Mouse (Mus musculus) MEL-GATA-1-ER (cell line): ENCODE measurements around the gene Ces3a.
"Not testable (repeated sequence)": the region's sequence is repeated elsewhere in the genome, so short reads cannot be mapped to it uniquely, and the experiment has no call there.

Experiments used
- DNase-seq: peaks from one replicate; pipeline ENCODE4 v3.0.0-alpha.2; 2012; ENCODE audit warnings: low read depth; ENCODE audit errors: extremely low read depth

Gene Ces3a

DNA sequence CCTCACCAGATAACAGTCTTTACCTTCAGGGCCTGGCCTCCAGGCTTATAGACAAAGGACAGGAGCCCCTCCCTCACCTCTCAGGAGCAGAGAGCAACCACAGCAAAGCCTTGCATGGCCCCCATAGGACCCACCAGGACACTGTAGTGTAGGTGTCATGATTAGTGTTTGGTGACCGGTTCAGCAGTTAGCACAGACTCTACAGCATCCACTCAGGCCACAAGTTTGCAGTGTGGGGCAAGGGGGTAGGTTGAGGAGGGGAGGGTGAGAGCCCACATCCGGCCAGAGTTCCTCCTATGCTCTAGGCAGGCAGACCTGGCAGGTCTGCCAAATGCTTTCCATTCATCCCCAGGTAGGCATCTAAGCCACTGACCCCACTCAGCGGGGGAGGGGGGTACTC lies 45.6 kb downstream of the Ces3a start:
- DNase-seq: no peak

DNA sequence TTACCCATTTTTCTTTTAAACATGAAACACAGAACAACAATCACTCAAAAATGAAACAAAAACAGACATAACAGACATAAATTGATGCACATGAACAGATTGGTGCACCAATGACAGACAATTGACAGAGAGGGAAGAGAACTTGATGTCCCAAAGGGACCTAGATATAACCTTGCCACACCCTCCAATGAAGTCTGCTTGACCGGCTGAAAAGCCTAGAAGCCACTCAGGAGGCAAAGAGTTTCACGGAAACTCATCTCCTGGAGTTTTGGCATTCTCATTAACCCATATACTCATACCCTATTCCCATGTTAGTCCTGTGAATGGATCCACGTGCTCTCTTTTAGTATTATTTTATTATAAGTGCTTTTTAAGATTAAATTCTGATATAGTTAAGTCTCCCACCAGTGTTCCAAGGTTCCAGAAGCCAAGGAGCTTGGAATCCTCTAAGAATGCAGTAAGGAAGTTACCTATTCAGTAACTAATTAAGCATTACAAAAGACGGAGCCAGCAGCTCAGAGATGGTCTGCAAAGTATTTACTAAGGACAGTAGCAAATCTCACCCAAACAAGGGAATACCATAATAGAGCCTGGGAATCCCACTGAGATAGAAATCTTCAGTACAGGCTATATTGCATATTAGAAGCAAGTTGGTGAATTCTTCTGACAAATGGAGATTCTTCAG lies 53.8 kb downstream of the Ces3a start:
- not testable (repeated sequence) for DNase-seq

DNA sequence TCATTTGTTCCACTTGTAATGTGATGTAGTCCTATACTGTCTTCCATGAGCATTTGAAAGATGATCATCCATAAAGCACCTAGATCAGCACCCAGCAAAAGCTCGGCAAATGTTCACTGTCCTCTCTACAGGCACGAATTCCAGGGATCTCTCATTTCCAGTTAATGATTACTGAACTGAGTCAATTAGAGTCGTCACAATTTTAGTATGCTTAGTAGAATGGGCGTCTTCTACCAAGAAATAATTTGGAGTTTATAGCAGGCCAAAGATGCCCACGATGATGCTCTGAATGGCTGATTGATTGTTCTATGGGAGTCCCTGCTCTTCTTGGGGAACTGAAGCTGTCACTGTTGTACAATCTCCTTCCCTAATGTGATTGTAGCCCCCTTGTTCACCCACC lies 55.3 kb downstream of the Ces3a start:
- DNase-seq: not testable (repeated sequence)

- DNase-seq: no peak
Measured at GRCm38 (mm10) chr8:105104220-105104619, 55.8 kb downstream of the Ces3a start.
